Mouse (Mus musculus) midbrain, embryonic 10.5 days (tissue): ENCODE measurements around the gene Dmac2. TPM values are rescaled to one million over a fixed set of nuclear protein-coding genes. Genes with fewer than 3 reads are reported as not detected.

Experiments
- DNase-seq: peaks from one replicate; pipeline ENCODE4 v3.0.0-alpha.2; 2017; ENCODE audit warnings: low spot score
- H3K27ac ChIP-seq: fragments of 300-500 bp; sonication (generic); replicated peaks from 2 replicates; pipeline ENCODE4 v1.5.1; 2016; ENCODE audit warnings: mild to moderate bottlenecking
- H3K27me3 ChIP-seq: fragments of 300-500 bp; sonication (generic); 2 replicates; pipeline ENCODE4 v1.6.1; 2016; ENCODE audit warnings: low read depth, mild to moderate bottlenecking; ENCODE audit not compliant: poor library complexity, severe bottlenecking
- H3K36me3 ChIP-seq: fragments of 300-500 bp; sonication (generic); 2 replicates; pipeline ENCODE4 v1.6.1; 2016; ENCODE audit warnings: mild to moderate bottlenecking, moderate library complexity
- H3K4me1 ChIP-seq: fragments of 300-500 bp; sonication (generic); 2 replicates; pipeline ENCODE4 v1.6.1; 2016
- H3K4me3 ChIP-seq: fragments of 300-500 bp; sonication (generic); 2 replicates; pipeline ENCODE4 v1.5.1; 2016; ENCODE audit warnings: mild to moderate bottlenecking, moderate library complexity
- H3K9me3 ChIP-seq: fragments of 300-500 bp; sonication (generic); replicated peaks from 2 replicates; pipeline ENCODE4 v1.6.1; 2016; ENCODE audit warnings: mild to moderate bottlenecking
- WGBS: fragments of 180-500 bp; shearing (Covaris S2); methylation state at CpG from one replicate; pipeline ENCODE4 v1.1.7; 2016; 5-methylcytosine and 5-hydroxymethylcytosine counted together
- polyA plus RNA-seq: library from polyadenylated mRNA; unstranded; fragments of >200 nt; fragmentation: Nextera tagmentation; extraction: Ambion mirVana; gene quantifications from 2 replicates; pipeline ENCODE4 v1.2.1, GENCODE M21; 2016

Gene Dmac2
- polyA plus RNA-seq, 1 experiment from 2014 or later = 22.8 TPM

GRCm38 (mm10) chr7:25644631-25645030 lies 25.4 kb downstream of the Dmac2 start:
- DNase-seq = no peak
- Histone ChIP-seq H3K4me1 (peaks cover 8% of the 10 kb centered on the region), H3K4me3 (no peak overlapping the region)

DNA sequence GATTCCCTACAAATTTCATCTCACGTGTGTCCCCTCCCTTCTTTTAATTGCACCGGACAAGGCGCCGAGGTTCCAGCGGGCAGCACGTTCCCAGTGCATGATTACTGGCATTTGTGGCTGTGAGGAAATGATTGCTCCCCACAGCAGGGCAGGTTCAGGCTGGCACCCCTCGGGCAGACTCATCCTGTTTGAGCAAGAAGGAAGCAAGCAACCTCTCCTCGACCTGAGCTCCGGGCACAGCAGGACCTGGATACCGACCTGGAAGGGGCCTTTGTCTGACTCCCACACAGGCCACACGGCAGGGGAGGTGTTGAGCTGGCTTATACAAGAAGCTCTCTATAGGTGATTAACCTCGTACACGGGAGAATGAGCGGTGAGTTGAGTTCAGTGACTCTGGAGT lies 25.9 kb downstream of the Dmac2 start:
- 45% methylated on average over 14 of the region's 14 CpGs for WGBS
- Histone ChIP-seq H3K9me3 (no peaks in the 10 kb centered on the region), H3K27ac (no peak overlapping the region), H3K36me3 (peaks cover 5% of the 10 kb centered on the region), H3K27me3 (no peaks in the 10 kb centered on the region), H3K4me1 (peaks cover 8% of the 10 kb centered on the region), H3K4me3 (no peak overlapping the region)
- no peak for DNase-seq

More at GRCm38 (mm10) chr7:25644631-25645030, 25.4 kb downstream of the Dmac2 start:
- H3K36me3 ChIP-seq = peaks cover 5% of the 10 kb centered on the region
- no peak overlapping the region for H3K27ac ChIP-seq
- no peaks in the 10 kb centered on the region for H3K27me3 ChIP-seq
- WGBS = 81% methylated on average over 4 of the region's 4 CpGs
- H3K9me3 ChIP-seq = no peaks in the 10 kb centered on the region

DNA sequence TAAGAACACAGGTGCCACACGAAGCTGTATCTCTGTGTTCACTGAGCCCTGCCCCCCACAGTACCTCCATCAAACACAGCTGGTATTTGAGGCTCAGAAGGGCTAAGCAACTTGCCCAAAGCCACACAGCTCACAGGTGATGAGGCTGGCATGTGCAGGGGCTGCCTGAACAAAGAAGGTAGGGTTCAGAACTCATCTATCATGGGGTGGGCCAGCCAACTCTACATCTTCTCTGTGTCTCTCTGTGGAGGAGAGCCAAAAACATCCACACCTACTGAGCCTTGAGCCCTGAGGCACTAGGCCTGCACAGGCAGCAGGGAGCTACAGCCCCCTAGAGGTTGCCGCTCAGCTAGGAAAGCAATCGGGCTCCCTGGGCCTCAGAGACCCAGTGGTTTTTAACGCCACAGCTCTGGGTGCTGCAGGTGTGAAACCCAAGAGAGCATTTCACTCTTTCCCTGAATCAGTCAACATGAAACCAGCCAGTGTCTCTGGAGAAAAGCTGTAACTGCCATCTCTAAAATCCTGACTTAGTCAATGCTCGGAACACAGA lies 28.4 kb downstream of the Dmac2 start:
- no peaks in the 10 kb centered on the region for H3K9me3 ChIP-seq
- no peaks in the 10 kb centered on the region for H3K27me3 ChIP-seq
- H3K4me3 ChIP-seq = no peak overlapping the region
- DNase-seq = no peak
- no peak overlapping the region for H3K27ac ChIP-seq
- no peaks in the 10 kb centered on the region for H3K36me3 ChIP-seq
- peaks cover 8% of the 10 kb centered on the region for H3K4me1 ChIP-seq
- WGBS = 60% methylated on average over 5 of the region's 5 CpGs

GRCm38 (mm10) chr7:25649839-25650238 lies 30.6 kb downstream of the Dmac2 start:
- 85% methylated on average over 5 of the region's 5 CpGs for WGBS
- Histone ChIP-seq H3K36me3 (no peaks in the 10 kb centered on the region), H3K27me3 (no peaks in the 10 kb centered on the region), H3K9me3 (no peaks in the 10 kb centered on the region), H3K4me3 (no peak overlapping the region), H3K27ac (no peak overlapping the region), H3K4me1 (peaks cover 8% of the 10 kb centered on the region)
- DNase-seq = no peak

- Histone ChIP-seq H3K4me3 (no peak overlapping the region), H3K4me1 (peaks cover 8% of the 10 kb centered on the region), H3K9me3 (no peaks in the 10 kb centered on the region), H3K27me3 (no peaks in the 10 kb centered on the region), H3K36me3 (no peaks in the 10 kb centered on the region), H3K27ac (no peak overlapping the region)
- no peak for DNase-seq
- 94% methylated on average over 8 of the region's 8 CpGs for whole genome bisulfite sequencing
Observed at GRCm38 (mm10) chr7:25651281-25651680, 32.1 kb downstream of the Dmac2 start.

DNA sequence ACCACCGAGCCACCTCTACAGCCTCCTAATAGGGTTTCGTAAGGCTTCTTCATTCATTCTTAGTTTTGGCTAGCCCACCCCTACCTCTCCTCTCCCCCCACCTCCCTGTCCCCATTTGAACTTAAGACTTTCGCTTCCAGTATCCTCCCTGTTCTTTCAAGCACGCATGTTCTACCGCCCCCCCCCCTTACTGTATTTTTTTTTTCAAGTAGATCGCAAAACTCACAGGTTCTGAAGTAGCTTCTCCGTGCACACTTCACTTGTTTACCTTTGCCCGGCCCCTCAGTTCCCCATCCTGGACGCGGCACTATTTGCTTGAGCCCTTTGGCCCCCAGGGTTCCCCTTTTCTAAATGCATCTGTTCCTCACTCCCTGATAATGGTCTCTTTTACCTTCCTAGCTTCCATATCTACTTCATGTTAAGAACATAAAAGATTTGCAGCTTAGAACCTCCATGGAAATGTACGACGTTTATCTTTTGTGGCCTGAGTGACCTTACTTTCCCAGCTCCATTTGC lies 33.1 kb downstream of the Dmac2 start:
- peaks cover 13% of the 10 kb centered on the region for H3K4me1 ChIP-seq
- no peak for DNase-seq
- no peak overlapping the region for H3K27ac ChIP-seq
- 94% methylated on average over 12 of the region's 12 CpGs for WGBS
- H3K4me3 ChIP-seq = no peak overlapping the region
- no peaks in the 10 kb centered on the region for H3K27me3 ChIP-seq
- no peaks in the 10 kb centered on the region for H3K36me3 ChIP-seq
- H3K9me3 ChIP-seq = no peaks in the 10 kb centered on the region

- H3K4me3 ChIP-seq = no peak overlapping the region
- DNase-seq = no peak
- 78% methylated on average over 11 of the region's 11 CpGs for WGBS
- no peaks in the 10 kb centered on the region for H3K9me3 ChIP-seq
- H3K4me1 ChIP-seq = peaks cover 25% of the 10 kb centered on the region
- H3K36me3 ChIP-seq = no peaks in the 10 kb centered on the region
- no peaks in the 10 kb centered on the region for H3K27me3 ChIP-seq
- no peak overlapping the region for H3K27ac ChIP-seq
Observed at GRCm38 (mm10) chr7:25655601-25656428, 36.6 kb downstream of the Dmac2 start.

- no peak overlapping the region for H3K27ac ChIP-seq
- H3K27me3 ChIP-seq = no peaks in the 10 kb centered on the region
- peaks cover 17% of the 10 kb centered on the region for H3K36me3 ChIP-seq
- WGBS = 42% methylated on average over 10 of the region's 10 CpGs
- H3K4me1 ChIP-seq = peaks cover 25% of the 10 kb centered on the region
- H3K4me3 ChIP-seq = peak overlapping the region; percentile 77
- no peaks in the 10 kb centered on the region for H3K9me3 ChIP-seq
- DNase-seq = no peak
Observed at GRCm38 (mm10) chr7:25657785-25658184, 38.6 kb downstream of the Dmac2 start.

DNA sequence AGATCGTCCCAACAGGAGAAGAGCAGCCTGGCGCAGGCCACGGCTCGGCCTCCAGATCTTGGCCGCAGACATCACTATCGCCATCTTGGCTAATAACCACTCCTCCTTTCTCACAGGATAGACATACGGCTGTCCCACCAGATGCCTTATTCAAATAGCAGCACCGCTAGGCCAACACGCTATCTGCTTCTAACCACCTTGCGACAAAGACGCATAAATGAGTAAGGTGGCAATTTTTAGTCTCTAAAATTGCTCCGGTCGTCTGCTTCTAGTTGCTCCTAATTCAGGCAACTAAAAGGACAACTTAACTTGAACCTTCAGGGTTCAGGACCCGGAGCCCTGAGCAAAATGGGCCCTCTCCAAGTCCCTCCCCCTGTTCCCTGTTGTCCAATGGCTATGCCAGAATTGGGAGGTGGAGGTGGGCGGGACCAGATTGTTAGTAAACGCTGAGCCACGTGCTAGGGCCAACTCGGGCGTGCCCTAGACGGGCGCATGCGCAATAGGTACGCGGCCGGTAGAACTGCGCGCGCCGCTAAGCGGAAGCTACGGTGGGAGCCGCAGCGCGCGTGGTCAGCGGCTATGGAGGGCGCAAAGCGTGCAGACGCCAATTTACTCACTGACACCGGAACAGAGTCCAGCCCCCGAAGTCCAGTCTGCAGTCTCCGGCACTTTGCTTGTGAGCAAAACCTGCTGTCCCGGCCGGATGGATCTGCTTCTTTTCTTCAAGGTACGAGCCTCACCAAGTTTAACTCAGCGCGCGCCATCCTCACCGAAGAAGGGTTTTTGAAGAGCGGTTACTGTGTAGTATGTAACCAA lies 39.7 kb downstream of the Dmac2 start, which contains the start of the genes Bckdha and Exosc5:
Gene Bckdha (minus strand): TSS at position 325 of the 816 bp plus-strand sequence.
Gene Exosc5 (plus strand): TSS at position 508 of the 816 bp plus-strand sequence.
- Histone ChIP-seq H3K36me3 (peaks cover 26% of the 10 kb centered on the region), H3K27ac (peak within 1 kb of the TSS; percentile 95)
- WGBS = under 1% methylated on average over 50 of the region's 50 CpGs

GRCm38 (mm10) chr7:25666381-25666780 lies 47.2 kb downstream of the Dmac2 start:
- Histone ChIP-seq H3K4me1 (no peaks in the 10 kb centered on the region; the same call in 1 of the 2 replicates), H3K36me3 (peaks cover 76% of the 10 kb centered on the region), H3K9me3 (no peaks in the 10 kb centered on the region), H3K4me3 (no peak overlapping the region), H3K27ac (no peak overlapping the region), H3K27me3 (no peaks in the 10 kb centered on the region)
- WGBS = 93% methylated on average over 8 of the region's 8 CpGs
- no peak for DNase-seq

More for the DNA sequence above, 39.7 kb downstream of the Dmac2 start, which contains the start of the genes Bckdha and Exosc5:
- DNase-seq = peak; percentile 99
- peak within 1 kb of the TSS; percentile 77 for H3K4me3 ChIP-seq
- no peaks in the 10 kb centered on the region for H3K27me3 ChIP-seq
- H3K9me3 ChIP-seq = no peaks in the 10 kb centered on the region
- peaks cover 25% of the 10 kb centered on the region for H3K4me1 ChIP-seq

DNA sequence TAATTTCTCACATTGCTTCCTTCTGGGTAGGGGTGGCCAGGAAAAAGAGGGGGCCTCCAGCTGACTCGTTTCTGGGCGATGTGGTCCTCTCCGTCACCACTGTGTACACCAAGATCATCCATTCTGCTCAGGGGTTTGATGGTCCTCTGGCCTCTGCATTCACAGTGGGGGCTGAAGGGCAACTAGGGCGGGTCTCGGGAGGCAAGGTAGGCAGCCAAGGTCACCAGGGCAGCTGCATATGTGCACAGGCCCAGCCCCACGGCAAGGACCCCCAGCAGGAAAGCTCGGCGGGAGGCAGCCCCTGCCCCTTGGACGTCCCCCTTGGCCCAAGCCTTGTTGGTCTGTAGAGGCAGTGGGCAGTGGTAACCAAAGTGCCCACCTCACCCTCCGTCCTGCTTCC lies 49.9 kb downstream of the Dmac2 start:
- Histone ChIP-seq H3K4me1 (no peaks in the 10 kb centered on the region), H3K27ac (no peak overlapping the region), H3K9me3 (no peaks in the 10 kb centered on the region), H3K27me3 (peaks cover 12% of the 10 kb centered on the region), H3K4me3 (no peak overlapping the region), H3K36me3 (peaks cover 52% of the 10 kb centered on the region)
- WGBS = 91% methylated on average over 10 of the region's 10 CpGs
- DNase-seq = no peak

DNA sequence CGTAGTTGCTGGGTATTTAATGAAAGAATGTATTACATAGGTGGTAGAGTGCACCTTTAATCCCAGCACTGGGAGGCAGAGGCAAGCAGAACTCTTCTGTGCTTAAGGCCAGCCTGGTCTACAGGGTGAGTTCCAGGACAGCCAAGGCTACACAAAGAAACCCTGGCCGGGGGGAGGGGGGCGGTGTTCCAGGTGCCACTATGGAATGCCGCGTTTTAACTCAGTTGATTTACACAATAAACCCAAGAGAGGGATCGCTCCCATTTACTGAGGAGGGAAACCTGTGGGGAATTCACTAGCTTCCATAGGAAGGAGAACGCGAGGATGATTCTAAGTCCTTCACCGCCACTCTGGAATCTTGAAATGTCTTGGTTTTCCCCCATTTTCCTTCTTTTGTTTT lies 50.4 kb downstream of the Dmac2 start:
- WGBS = 77% methylated on average over 9 of the region's 9 CpGs
- H3K27ac ChIP-seq = no peak overlapping the region
- peaks cover 47% of the 10 kb centered on the region for H3K36me3 ChIP-seq
- peaks cover 16% of the 10 kb centered on the region for H3K27me3 ChIP-seq
- H3K4me3 ChIP-seq = no peak overlapping the region
- peaks cover 3% of the 10 kb centered on the region for H3K4me1 ChIP-seq
- no peaks in the 10 kb centered on the region for H3K9me3 ChIP-seq
- no peak for DNase-seq
